Mouse (Mus musculus): ENCODE measurements at regions not wholly inside any gene's neighbourhood (a gene's known extent, or its start where the extent isn't known, plus 50 kb on each side); places are given as distances from the start of the nearest gene placed in this dataset.

DNA sequence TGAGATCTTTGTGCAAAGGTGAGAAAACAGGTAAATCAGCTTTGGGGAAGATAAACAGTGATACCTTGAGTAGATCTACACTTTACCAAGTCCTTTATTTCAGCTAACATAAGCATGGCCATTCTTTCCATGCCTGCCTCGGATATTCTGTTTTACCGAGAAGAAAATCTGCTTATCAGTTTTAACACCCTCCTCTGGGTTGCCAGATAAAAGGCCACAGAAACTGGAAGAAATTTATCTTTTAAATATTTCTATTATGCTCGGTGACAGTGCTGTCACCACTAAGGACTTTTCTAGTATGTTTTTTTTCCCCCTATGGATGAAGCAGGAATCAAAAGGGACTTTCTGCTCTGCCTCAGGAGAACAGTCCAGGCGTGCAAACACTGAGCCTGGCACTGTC is 84.2 kb downstream of the Mbip start:
- TF ChIP-seq CTCF (IDR thresholded peaks at IDR 0.05; ENCODE audit: low read depth) (no peak), EP300 (IDR thresholded peaks at IDR 0.05; ENCODE audit: low read depth) (no peak)
